Mouse (Mus musculus) megakaryocyte, adult 5-6 weeks (primary cell): ENCODE results near the gene Olfr639. TPM values are rescaled to one million over a fixed set of nuclear protein-coding genes. Genes with fewer than 3 reads are reported as not detected.
A peak's percentile ranks its signal among the peaks of the same experiment; 100 is the strongest.
"Not testable (repeated sequence)": the region's sequence is repeated elsewhere in the genome, so short reads cannot be mapped to it uniquely, and the experiment has no call there.

Experiments used
- ATAC-seq: 2 replicates; pipeline ENCODE4 v1.8.0; 2016; ENCODE audit warnings: mild to moderate bottlenecking, inconsistent platforms; ENCODE audit not compliant: poor library complexity, severe bottlenecking
- total RNA-seq, 2 experiments: library from RNA; stranded (forward) in 1 of 2; stranded (reverse) in 1 of 2; fragments of 153-499, 151-499 nt in 1 of 2; fragments of 221-1000, 200-1000 nt in 1 of 2; gene quantifications; 2 replicates each; pipeline versions ENCODE4 v1.2.3 to v1.2.4; 2015 to 2017

The Olfr639 gene
- total RNA-seq (2015) = not detected in 2 replicates
- total RNA-seq (2017) = not detected in 2 replicates

GRCm38 (mm10) chr7:104017203-104017602 is at the start of gene Olfr639:
Gene Olfr639 (minus strand): TSS chr7:104017303.
- no peak for ATAC-seq

- no peak for ATAC-seq
Measured at GRCm38 (mm10) chr7:104061345-104061744, 44.2 kb upstream of the Olfr639 start, which contains the start of gene 4930516K23Rik. Gene 4930516K23Rik (minus strand): TSS chr7:104061445.

GRCm38 (mm10) chr7:104059215-104059614 is 42.1 kb upstream of the Olfr639 start:
- ATAC-seq = peak; percentile 64

- no peak for ATAC-seq
Measured at GRCm38 (mm10) chr7:104052566-104052965, 35.5 kb upstream of the Olfr639 start, which contains the start of gene Olfr642. Gene Olfr642 (minus strand): TSS chr7:104052666.

- peak; percentile 82 for ATAC-seq
Measured at GRCm38 (mm10) chr7:104050745-104051144, 33.6 kb upstream of the Olfr639 start.

GRCm38 (mm10) chr7:104035145-104035544 is 18.0 kb upstream of the Olfr639 start, which contains the start of gene Olfr641:
Gene Olfr641 (plus strand): TSS chr7:104035445.
- ATAC-seq = no peak

- peak; percentile 91 for ATAC-seq
Measured at GRCm38 (mm10) chr7:104026978-104027377, 9.9 kb upstream of the Olfr639 start.

- no peak for ATAC-seq
Measured at GRCm38 (mm10) chr7:104025473-104025872, 8.4 kb upstream of the Olfr639 start, which contains the start of gene Olfr640. Gene Olfr640 (minus strand): TSS chr7:104025573.

- peak; percentile 82 for ATAC-seq
Measured at GRCm38 (mm10) chr7:104021651-104022050, 4.5 kb upstream of the Olfr639 start.

GRCm38 (mm10) chr7:104018953-104019352 is 1.9 kb upstream of the Olfr639 start:
- peak; percentile 44 for ATAC-seq

- no peak for ATAC-seq
Measured at GRCm38 (mm10) chr7:103999124-103999523, 18.0 kb downstream of the Olfr639 start.

- no peak for ATAC-seq
Measured at GRCm38 (mm10) chr7:103998446-103998845, 18.7 kb downstream of the Olfr639 start, which contains the start of gene Olfr638. Gene Olfr638 (plus strand): TSS chr7:103998746.

- 0 out of 2 replicates have a peak, but pooled peaks have one; percentile 15 for ATAC-seq
Measured at GRCm38 (mm10) chr7:103971782-103972181, 45.3 kb downstream of the Olfr639 start.

GRCm38 (mm10) chr7:103970852-103971251 is 46.3 kb downstream of the Olfr639 start, which contains the start of gene Olfr635:
Gene Olfr635 (plus strand): TSS chr7:103971152.
- ATAC-seq = no peak

GRCm38 (mm10) chr7:103966873-103967272 is 50.2 kb downstream of the Olfr639 start:
- not testable (repeated sequence) for ATAC-seq

Other genes with a start within 250 kb of the Olfr639 start
Only the 30 nearest of the 32 such genes appear.
- not detected in 2 replicates for gene Olfr67, start 225.5 kb downstream of the Olfr639 start, total RNA-seq (2015)
- not detected in 2 replicates for gene Olfr67, start 225.5 kb downstream of the Olfr639 start, total RNA-seq (2017)
- 43.0 and 130 TPM in 2 replicates for gene Hbb-bt, start 203.3 kb downstream of the Olfr639 start, total RNA-seq (2015)
- gene Hbb-bt, start 203.3 kb downstream of the Olfr639 start, total RNA-seq (2017) = 14.3 and 23.0 TPM in 2 replicates
- 106 and 274 TPM in 2 replicates for gene Hbb-bs, start 189.2 kb downstream of the Olfr639 start, total RNA-seq (2015)
- 71.1 and 121 TPM in 2 replicates for gene Hbb-bs, start 189.2 kb downstream of the Olfr639 start, total RNA-seq (2017)
- not detected in 2 replicates for gene Hbb-bh2, start 176.8 kb downstream of the Olfr639 start, total RNA-seq (2015)
- not detected in 2 replicates for gene Hbb-bh2, start 176.8 kb downstream of the Olfr639 start, total RNA-seq (2017)
- gene Hbb-bh1, start 174.1 kb downstream of the Olfr639 start, total RNA-seq (2015) = not detected in 2 replicates
- not detected in 2 replicates for gene Hbb-bh1, start 174.1 kb downstream of the Olfr639 start, total RNA-seq (2017)
- not detected in 2 replicates for gene Hbb-y, start 164.1 kb downstream of the Olfr639 start, total RNA-seq (2015)
- gene Hbb-y, start 164.1 kb downstream of the Olfr639 start, total RNA-seq (2017) = not detected in 2 replicates
- gene Olfr66, start 131.1 kb downstream of the Olfr639 start, total RNA-seq (2015) = not detected in 2 replicates
- not detected in 2 replicates for gene Olfr66, start 131.1 kb downstream of the Olfr639 start, total RNA-seq (2017)
- not detected in 2 replicates for gene Olfr64, start 122.8 kb downstream of the Olfr639 start, total RNA-seq (2015)
- gene Olfr64, start 122.8 kb downstream of the Olfr639 start, total RNA-seq (2017) = not detected in 2 replicates
- not detected in 2 replicates for gene Olfr65, start 113.8 kb downstream of the Olfr639 start, total RNA-seq (2015)
- gene Olfr65, start 113.8 kb downstream of the Olfr639 start, total RNA-seq (2017) = not detected in 2 replicates
- not detected in 2 replicates for gene Olfr631, start 88.5 kb downstream of the Olfr639 start, total RNA-seq (2015)
- gene Olfr631, start 88.5 kb downstream of the Olfr639 start, total RNA-seq (2017) = not detected in 2 replicates
- not detected in 2 replicates for gene Olfr632, start 83.0 kb downstream of the Olfr639 start, total RNA-seq (2015)
- not detected in 2 replicates for gene Olfr632, start 83.0 kb downstream of the Olfr639 start, total RNA-seq (2017)
- gene Olfr633, start 72.9 kb downstream of the Olfr639 start, total RNA-seq (2015) = not detected in 2 replicates
- not detected in 2 replicates for gene Olfr633, start 72.9 kb downstream of the Olfr639 start, total RNA-seq (2017)
- gene Olfr635, start 46.2 kb downstream of the Olfr639 start, total RNA-seq (2015) = not detected in 2 replicates
- gene Olfr635, start 46.2 kb downstream of the Olfr639 start, total RNA-seq (2017) = not detected in 2 replicates
- gene Olfr638, start 18.6 kb downstream of the Olfr639 start, total RNA-seq (2015) = not detected in 2 replicates
- gene Olfr638, start 18.6 kb downstream of the Olfr639 start, total RNA-seq (2017) = not detected in 2 replicates
- not detected in 2 replicates for gene Olfr640, start 8.3 kb upstream of the Olfr639 start, total RNA-seq (2015)
- gene Olfr640, start 8.3 kb upstream of the Olfr639 start, total RNA-seq (2017) = not detected in 2 replicates
- not detected in 2 replicates for gene Olfr641, start 18.1 kb upstream of the Olfr639 start, total RNA-seq (2015)
- gene Olfr641, start 18.1 kb upstream of the Olfr639 start, total RNA-seq (2017) = not detected in 2 replicates
- not detected in 2 replicates for gene Olfr642, start 35.4 kb upstream of the Olfr639 start, total RNA-seq (2015)
- not detected in 2 replicates for gene Olfr642, start 35.4 kb upstream of the Olfr639 start, total RNA-seq (2017)
- not detected in 2 replicates for gene 4930516K23Rik, start 44.1 kb upstream of the Olfr639 start, total RNA-seq (2015)
- gene 4930516K23Rik, start 44.1 kb upstream of the Olfr639 start, total RNA-seq (2017) = 0.55 TPM in 1 of 2 replicates, not detected in the other
- gene Olfr644, start 54.6 kb upstream of the Olfr639 start, total RNA-seq (2015) = not detected in 2 replicates
- gene Olfr644, start 54.6 kb upstream of the Olfr639 start, total RNA-seq (2017) = not detected in 2 replicates
- not detected in 2 replicates for gene Olfr645, start 68.2 kb upstream of the Olfr639 start, total RNA-seq (2015)
- gene Olfr645, start 68.2 kb upstream of the Olfr639 start, total RNA-seq (2017) = not detected in 2 replicates
- not detected in 2 replicates for gene Olfr646, start 87.6 kb upstream of the Olfr639 start, total RNA-seq (2015)
- gene Olfr646, start 87.6 kb upstream of the Olfr639 start, total RNA-seq (2017) = not detected in 2 replicates
- not detected in 2 replicates for gene Ubqln5, start 112.5 kb upstream of the Olfr639 start, total RNA-seq (2015)
- gene Ubqln5, start 112.5 kb upstream of the Olfr639 start, total RNA-seq (2017) = not detected in 2 replicates
- not detected in 2 replicates for gene Olfr643, start 120.1 kb upstream of the Olfr639 start, total RNA-seq (2015)
- not detected in 2 replicates for gene Olfr643, start 120.1 kb upstream of the Olfr639 start, total RNA-seq (2017)
- not detected in 2 replicates for gene Ubqln3, start 126.0 kb upstream of the Olfr639 start, total RNA-seq (2015)
- gene Ubqln3, start 126.0 kb upstream of the Olfr639 start, total RNA-seq (2017) = not detected in 2 replicates
- gene Ubqlnl, start 133.3 kb upstream of the Olfr639 start, total RNA-seq (2015) = not detected in 2 replicates
- gene Ubqlnl, start 133.3 kb upstream of the Olfr639 start, total RNA-seq (2017) = not detected in 2 replicates
- not detected in 2 replicates for gene Olfm5, start 147.5 kb upstream of the Olfr639 start, total RNA-seq (2015)
- gene Olfm5, start 147.5 kb upstream of the Olfr639 start, total RNA-seq (2017) = not detected in 2 replicates
- gene Olfr648, start 166.1 kb upstream of the Olfr639 start, total RNA-seq (2015) = 0.16 and 0.38 TPM in 2 replicates
- gene Olfr648, start 166.1 kb upstream of the Olfr639 start, total RNA-seq (2017) = 0.04 TPM in 1 of 2 replicates, not detected in the other
- gene Olfr649, start 178.7 kb upstream of the Olfr639 start, total RNA-seq (2015) = not detected in 2 replicates
- gene Olfr649, start 178.7 kb upstream of the Olfr639 start, total RNA-seq (2017) = not detected in 2 replicates
- 0.31 and 0.50 TPM in 2 replicates for gene Trim6, start 201.5 kb upstream of the Olfr639 start, total RNA-seq (2015)
- 0.70 and 1.9 TPM in 2 replicates for gene Trim6, start 201.5 kb upstream of the Olfr639 start, total RNA-seq (2017)
- gene Trim34a, start 227.2 kb upstream of the Olfr639 start, total RNA-seq (2015) = 21.2 and 22.8 TPM in 2 replicates
- 26.9 and 31.2 TPM in 2 replicates for gene Trim34a, start 227.2 kb upstream of the Olfr639 start, total RNA-seq (2017)